Mouse (Mus musculus): ENCODE measurements at regions not wholly inside any gene's neighbourhood (a gene's known extent, or its start where the extent isn't known, plus 50 kb on each side); places are given as distances from the start of the nearest gene placed in this dataset.

- Histone ChIP-seq H3K36me3 (ENCODE audit: control insufficient read depth, insufficient read depth) (no peaks in the 10 kb centered on the region), H3K79me2 (ENCODE audit: control insufficient read depth, insufficient read depth) (no peaks in the 10 kb centered on the region), H3K79me3 (ENCODE audit: low read depth) (no peaks in the 10 kb centered on the region), H3K4me3 (ENCODE audit: insufficient read depth, poor library complexity, severe bottlenecking) (no peak overlapping the region), H3ac (ENCODE audit: control insufficient read depth, insufficient read length, low read depth) (no peak overlapping the region), H3K27me3 (ENCODE audit: control insufficient read depth, insufficient read depth, insufficient read length) (no peaks in the 10 kb centered on the region)
- no peak for TF ChIP-seq MAX (IDR thresholded peaks at IDR 0.05)
- no peak for TF ChIP-seq CTCF (IDR thresholded peaks at IDR 0.05; ENCODE audit: control insufficient read depth, insufficient read depth, insufficient read length)
- no peak for TF ChIP-seq USF1 (IDR thresholded peaks at IDR 0.05; ENCODE audit: low read depth)
- no peak for TF ChIP-seq CEBPB (IDR thresholded peaks at IDR 0.05; ENCODE audit: low read depth)
- no peak for TF ChIP-seq FOSL1 (IDR thresholded peaks at IDR 0.05; ENCODE audit: insufficient read depth, low read length, poor library complexity, severe bottlenecking)
- TF ChIP-seq MYOG (IDR thresholded peaks at IDR 0.05; ENCODE audit: control insufficient read depth, extremely low read depth, insufficient read length), result no peak
Measured at GRCm38 (mm10) chr1:189156906-189157305, 149.3 kb upstream of the Kctd3 start.

- no peaks in the 10 kb centered on the region for H3K36me3 ChIP-seq (ENCODE audit: control insufficient read depth, insufficient read depth)
- no peaks in the 10 kb centered on the region for H3K79me3 ChIP-seq (ENCODE audit: low read depth)
- TF ChIP-seq MYOD1 (IDR thresholded peaks at IDR 0.05; ENCODE audit: control insufficient read depth, insufficient read length, low read depth) (no peak), USF1 (IDR thresholded peaks at IDR 0.05; ENCODE audit: low read depth) (no peak), FOSL1 (IDR thresholded peaks at IDR 0.05; ENCODE audit: insufficient read depth, low read length, poor library complexity, severe bottlenecking) (no peak), CTCF (IDR thresholded peaks at IDR 0.05; ENCODE audit: control insufficient read depth, insufficient read depth, insufficient read length) (no peak), CEBPB (IDR thresholded peaks at IDR 0.05; ENCODE audit: low read depth) (no peak), MYOG (IDR thresholded peaks at IDR 0.05; ENCODE audit: control insufficient read depth, extremely low read depth, insufficient read length) (no peak)
- no peak overlapping the region for H3K4me3 ChIP-seq (ENCODE audit: insufficient read depth, poor library complexity, severe bottlenecking)
- H3ac ChIP-seq (ENCODE audit: control insufficient read depth, insufficient read length, low read depth), result no peak overlapping the region
- H3K27me3 ChIP-seq (ENCODE audit: control insufficient read depth, insufficient read depth, insufficient read length), result no peaks in the 10 kb centered on the region
- H3K79me2 ChIP-seq (ENCODE audit: control insufficient read depth, insufficient read depth), result no peaks in the 10 kb centered on the region
Measured at GRCm38 (mm10) chr1:189154376-189154775, 146.7 kb upstream of the Kctd3 start.

- H3K4me3 ChIP-seq (ENCODE audit: insufficient read depth, poor library complexity, severe bottlenecking), result no peak overlapping the region
- H3K27me3 ChIP-seq (ENCODE audit: control insufficient read depth, insufficient read depth, insufficient read length), result no peaks in the 10 kb centered on the region
- H3K79me3 ChIP-seq (ENCODE audit: low read depth), result no peaks in the 10 kb centered on the region
- H3ac ChIP-seq (ENCODE audit: control insufficient read depth, insufficient read length, low read depth), result no peak overlapping the region
- TF ChIP-seq MAX (IDR thresholded peaks at IDR 0.05) (no peak), CEBPB (IDR thresholded peaks at IDR 0.05; ENCODE audit: low read depth) (no peak)
- no peaks in the 10 kb centered on the region for H3K36me3 ChIP-seq (ENCODE audit: control insufficient read depth, insufficient read depth)
- no peaks in the 10 kb centered on the region for H3K79me2 ChIP-seq (ENCODE audit: control insufficient read depth, insufficient read depth)
Measured at GRCm38 (mm10) chr1:189153150-189153549, 145.5 kb upstream of the Kctd3 start.

- TF ChIP-seq MYOG (IDR thresholded peaks at IDR 0.05; ENCODE audit: control insufficient read depth, extremely low read depth, insufficient read length) (no peak), USF1 (IDR thresholded peaks at IDR 0.05; ENCODE audit: low read depth) (no peak), CEBPB (IDR thresholded peaks at IDR 0.05; ENCODE audit: low read depth) (no peak), MYOD1 (IDR thresholded peaks at IDR 0.05; ENCODE audit: control insufficient read depth, insufficient read length, low read depth) (no peak), FOSL1 (IDR thresholded peaks at IDR 0.05; ENCODE audit: insufficient read depth, low read length, poor library complexity, severe bottlenecking) (no peak), MAX (IDR thresholded peaks at IDR 0.05) (no peak), CTCF (IDR thresholded peaks at IDR 0.05; ENCODE audit: control insufficient read depth, insufficient read depth, insufficient read length) (no peak)
- Histone ChIP-seq H3K27me3 (ENCODE audit: control insufficient read depth, insufficient read depth, insufficient read length) (no peaks in the 10 kb centered on the region), H3ac (ENCODE audit: control insufficient read depth, insufficient read length, low read depth) (no peak overlapping the region), H3K4me3 (ENCODE audit: insufficient read depth, poor library complexity, severe bottlenecking) (no peak overlapping the region), H3K79me2 (ENCODE audit: control insufficient read depth, insufficient read depth) (no peaks in the 10 kb centered on the region), H3K79me3 (ENCODE audit: low read depth) (no peaks in the 10 kb centered on the region), H3K36me3 (ENCODE audit: control insufficient read depth, insufficient read depth) (no peaks in the 10 kb centered on the region)
Measured at GRCm38 (mm10) chr1:189142982-189143451, 135.4 kb upstream of the Kctd3 start.

GRCm38 (mm10) chr1:189142551-189142950, 134.9 kb upstream of the Kctd3 start:
- H3ac ChIP-seq (ENCODE audit: control insufficient read depth, insufficient read length, low read depth), result no peak overlapping the region
- no peak overlapping the region for H3K4me3 ChIP-seq (ENCODE audit: insufficient read depth, poor library complexity, severe bottlenecking)
- no peak for TF ChIP-seq MYOG (IDR thresholded peaks at IDR 0.05; ENCODE audit: control insufficient read depth, extremely low read depth, insufficient read length)
- H3K79me2 ChIP-seq (ENCODE audit: control insufficient read depth, insufficient read depth), result no peaks in the 10 kb centered on the region
- no peaks in the 10 kb centered on the region for H3K27me3 ChIP-seq (ENCODE audit: control insufficient read depth, insufficient read depth, insufficient read length)
- H3K36me3 ChIP-seq (ENCODE audit: control insufficient read depth, insufficient read depth), result no peaks in the 10 kb centered on the region
- no peaks in the 10 kb centered on the region for H3K79me3 ChIP-seq (ENCODE audit: low read depth)

GRCm38 (mm10) chr1:189141694-189142093, 134.1 kb upstream of the Kctd3 start:
- no peaks in the 10 kb centered on the region for H3K27me3 ChIP-seq (ENCODE audit: control insufficient read depth, insufficient read depth, insufficient read length)
- no peaks in the 10 kb centered on the region for H3K79me3 ChIP-seq (ENCODE audit: low read depth)
- no peak overlapping the region for H3ac ChIP-seq (ENCODE audit: control insufficient read depth, insufficient read length, low read depth)
- TF ChIP-seq MYOD1 (IDR thresholded peaks at IDR 0.05; ENCODE audit: control insufficient read depth, insufficient read length, low read depth), result no peak
- TF ChIP-seq FOSL1 (IDR thresholded peaks at IDR 0.05; ENCODE audit: insufficient read depth, low read length, poor library complexity, severe bottlenecking), result no peak
- H3K4me3 ChIP-seq (ENCODE audit: insufficient read depth, poor library complexity, severe bottlenecking), result no peak overlapping the region
- no peaks in the 10 kb centered on the region for H3K36me3 ChIP-seq (ENCODE audit: control insufficient read depth, insufficient read depth)
- no peaks in the 10 kb centered on the region for H3K79me2 ChIP-seq (ENCODE audit: control insufficient read depth, insufficient read depth)

Measured in C2C12 (cell line).